Comparison of ENCODE assay signal across 17 mouse cellular contexts in genomic region chr16:13977026-13977425, GRCm38 (mm10). TPM values are rescaled to one million over a fixed set of nuclear protein-coding genes. Genes with fewer than 3 reads are reported as not detected.
DNase-seq lines count a peak whose midpoint lies in the region; TF ChIP-seq lines count a peak whose summit lies in the region.
"Not testable (repeated sequence)": the region's sequence is repeated elsewhere in the genome, so short reads cannot be mapped to it uniquely, and the experiment has no call there.
"Had no signal": no experiment of that assay in that cellular context is flagged by ENCODE, and none has a peak within 500 bp of the region (broad histone marks: within the 10 kb centered on the region; RNA-seq: fewer than 3 reads in every experiment).

No protein-coding gene starts in this region.

- not testable (repeated sequence) for H3K27me3 ChIP-seq in E14TG2a.4 (ENCODE audit: insufficient read depth, low read length); ES-Bruce4 (ENCODE audit: control insufficient read depth, insufficient read depth, low read length, poor library complexity, severe bottlenecking); limb, embryonic 10.5 days (ENCODE audit: low read depth, poor library complexity, severe bottlenecking)

- 59% methylated on average over 1 of the region's 1 CpGs for WGBS in limb, embryonic 10.5 days

- H3K36me3 ChIP-seq in E14TG2a.4 (ENCODE audit: insufficient read depth, low read length): peaks cover 30% of the 10 kb centered on the region
- H3K36me3 ChIP-seq in ES-Bruce4 (ENCODE audit: control insufficient read depth, insufficient read depth, low read length, poor library complexity, severe bottlenecking); ES-E14 (ENCODE audit: control insufficient read depth, insufficient read depth, low read length, poor library complexity, severe bottlenecking); limb, embryonic 10.5 days: not testable (repeated sequence)

- H3K4me1 ChIP-seq in E14TG2a.4 (replicated peaks; ENCODE audit: low read depth, low read length): peaks cover 40% of the 10 kb centered on the region
- H3K4me1 ChIP-seq in ES-Bruce4 (ENCODE audit: control insufficient read depth, insufficient read depth, low read length); limb, embryonic 10.5 days: not testable (repeated sequence)
- peaks cover 10 to 11% of the 10 kb centered on the region in 2 experiments for H3K4me1 ChIP-seq in ES-E14 (ENCODE audit: control insufficient read depth in 2 of 2, insufficient read depth in 2 of 2, low read length in 2 of 2, poor library complexity in 1 of 2)

- TF ChIP-seq CTCF in E14TG2a.4 (conservative IDR thresholded peaks at IDR 0.05; ENCODE audit: low read length); ES-Bruce4 (IDR thresholded peaks at IDR 0.05; ENCODE audit: low read depth, low read length): not testable (repeated sequence)

- in situ Hi-C loops in ES-E14 (cut with MboI; ENCODE audit: low sequenced_read_pairs in 2 of 2, unreplicated experiment in 2 of 2): not testable (repeated sequence)

- TF ChIP-seq EP300 in ES-Bruce4 (IDR thresholded peaks at IDR 0.05; ENCODE audit: insufficient read depth, low read depth, low read length): not testable (repeated sequence)

- not testable (repeated sequence) for TF ChIP-seq POLR2A in ES-Bruce4 (IDR thresholded peaks at IDR 0.05; ENCODE audit: insufficient read depth, low read length)

- H3K27ac ChIP-seq in ES-Bruce4 (ENCODE audit: insufficient read depth, low read length) (peak overlapping the region; percentile 100), ES-E14 (ENCODE audit: insufficient read depth, low read depth, low read length, poor library complexity, severe bottlenecking) (peak overlapping the region; percentile 94)
- H3K27ac ChIP-seq in limb, embryonic 10.5 days: not testable (repeated sequence)

- DNase-seq in ES-CJ7 (ENCODE audit: low read depth, low spot score) (peak; percentile 89), R1 (ENCODE audit: low read depth, low spot score) (peak; percentile 94), ZHBTc4 (ENCODE audit: low read depth, low spot score) (peak; percentile 90)
- DNase-seq in ES-E14 (ENCODE audit: low read depth, low spot score): not testable (repeated sequence)
- peak; percentile 24 for DNase-seq in heart, adult 11 months
- peak; percentile 0 for DNase-seq in limb, embryonic 10.5 days (ENCODE audit: low spot score)

- H3K4me3 ChIP-seq in E14TG2a.4 (replicated peaks; ENCODE audit: low read length): peak overlapping the region; percentile 57
- not testable (repeated sequence) for H3K4me3 ChIP-seq in ES-Bruce4 (ENCODE audit: low read depth, low read length); limb, embryonic 10.5 days
- peak overlapping the region in 1 of 2 experiments; percentile 33; a peak in 1 of 4 replicates for H3K4me3 ChIP-seq in ES-E14 (ENCODE audit: insufficient read depth in 1 of 2, low read depth in 1 of 2, low read length in 2 of 2, poor library complexity in 1 of 2, severe bottlenecking in 1 of 2)

- H3K9ac ChIP-seq in ES-Bruce4 (ENCODE audit: low read depth, poor library complexity, severe bottlenecking); ES-E14 (ENCODE audit: insufficient read depth, low read depth, low read length, poor library complexity, severe bottlenecking): not testable (repeated sequence)

- H3K9me3 ChIP-seq in E14TG2a.4 (ENCODE audit: low read length) (peaks cover 26% of the 10 kb centered on the region), ES-Bruce4 (replicated peaks; ENCODE audit: control insufficient read depth, insufficient read depth, low read length, poor library complexity, severe bottlenecking) (peaks cover 25% of the 10 kb centered on the region)
- H3K9me3 ChIP-seq in ES-E14 (ENCODE audit: control insufficient read depth, insufficient read depth, low read depth, low read length); limb, embryonic 10.5 days (replicated peaks): not testable (repeated sequence)

TF ChIP-seq in ES-E14, 5 proteins besides CTCF, POLR2A, EP300 and RAD21:
- peak; percentile 58; the same call in 1 of the 2 replicates for TF ChIP-seq CHD2 (IDR thresholded peaks at IDR 0.05; ENCODE audit: low read depth, low read length)
TF ChIP-seq in ES-E14: peak in this region for 1; not testable (repeated sequence) for 4.

RNA-seq across cellular contexts. Expression of gene 2900011O08Rik, which starts 9.4 kb away (rescaled TPM):
- 17.0 and 20.0 TPM in 2 replicates for polyA plus RNA-seq in ES-Bruce4 (2011; ENCODE audit: insufficient read depth, insufficient read length, low read depth, missing spikeins)
- 10.2 and 19.1 TPM in 2 replicates for total RNA-seq in ES-E14 (2012; rRNA removed)
- 2.7 and 5.2 TPM in 2 replicates for polyA plus RNA-seq in limb, embryonic 10.5 days (2016; fragmentation: Nextera tagmentation; extraction: Ambion mirVana)
- total RNA-seq: CH12.LX had no signal
- polyA plus RNA-seq: CD4-positive, CD25-positive, alpha-beta regulatory T cell, adult 4 months; G1E had no signal

RNA-seq across cellular contexts. Expression of gene Ifitm7, which starts 9.7 kb away (rescaled TPM):
- polyA plus RNA-seq in ES-Bruce4 (2011; ENCODE audit: insufficient read depth, insufficient read length, low read depth, missing spikeins): 9.0 and 10.1 TPM in 2 replicates
- total RNA-seq in ES-E14 (2012; rRNA removed): 7.2 and 11.4 TPM in 2 replicates
- polyA plus RNA-seq in limb, embryonic 10.5 days (2016; fragmentation: Nextera tagmentation; extraction: Ambion mirVana): 0.20 TPM in 1 of 2 replicates, not detected in the other
- total RNA-seq: adrenal gland, adult 18-20 months; adrenal gland, adult 2 months; adrenal gland, postnatal 36 days; CH12.LX; MEL had no signal
- polyA plus RNA-seq: activated CD4-positive, CD25-positive, alpha-beta regulatory T cell, adult 4 months; adrenal gland, adult 2 months; C2C12; CD4-positive, CD25-positive, alpha-beta regulatory T cell, adult 4 months; G1E had no signal
